8 mouse cellular contexts compared by ENCODE assay signal in genomic region chr7:29523700-29524099, GRCm38 (mm10). TPM values are rescaled to one million over a fixed set of nuclear protein-coding genes. Genes with fewer than 3 reads are reported as not detected.
DNase-seq lines count a peak whose midpoint lies in the region; ATAC-seq and TF ChIP-seq lines count a peak whose summit lies in the region.

No protein-coding gene starts in this region.

- no peaks in the 10 kb centered on the region for H3K9me3 ChIP-seq in hindbrain, embryonic 10.5 days
- no peaks in the 10 kb centered on the region for H3K9me3 ChIP-seq in hindbrain, embryonic 13.5 days

- no peak overlapping the region for H3K27ac ChIP-seq in hindbrain, embryonic 10.5 days
- H3K27ac ChIP-seq in hindbrain, embryonic 13.5 days = no peak overlapping the region
- no peak overlapping the region for H3K27ac ChIP-seq in bone marrow, adult 2 months (ENCODE audit: control insufficient read depth, insufficient read depth, low read depth, low read length, poor library complexity)
- H3K27ac ChIP-seq in embryonic fibroblast, embryonic 13.5 days (ENCODE audit: insufficient read depth, low read length) = no peak overlapping the region

- no peak overlapping the region for H3K9ac ChIP-seq in hindbrain, embryonic 13.5 days

- H3K4me3 ChIP-seq in hindbrain, embryonic 10.5 days = no peak overlapping the region
- H3K4me3 ChIP-seq in hindbrain, embryonic 13.5 days = no peak overlapping the region
- no peak overlapping the region for H3K4me3 ChIP-seq in bone marrow, adult 2 months (replicated peaks; ENCODE audit: control insufficient read depth, low read depth, low read length)
- H3K4me3 ChIP-seq in embryonic fibroblast, embryonic 13.5 days (ENCODE audit: insufficient read depth, low read length) = no peak overlapping the region

- intact Hi-C loops in heart, postnatal 25 days (cut with DNase I) = loop anchor here (5.0 kb wide), 2 partner anchors 206 to 221 kb away; partner anchors contain the start of gene Dpf1
- intact Hi-C loops in left cerebral cortex, postnatal 10 days (cut with DNase I) = loop anchor here (1.0 to 10.0 kb wide), 3 partner anchors 140 to 469 kb away; no protein-coding TSS in a partner anchor

- no peaks in the 10 kb centered on the region for H3K36me3 ChIP-seq in hindbrain, embryonic 10.5 days
- H3K36me3 ChIP-seq in hindbrain, embryonic 13.5 days = no peaks in the 10 kb centered on the region

- peak; percentile 83 for TF ChIP-seq CTCF in bone marrow, adult 2 months (IDR thresholded peaks at IDR 0.05; ENCODE audit: control insufficient read depth, insufficient read depth, low read length)
- peak; percentile 74; the same call in 1 of the 2 replicates for TF ChIP-seq CTCF in embryonic fibroblast, embryonic 13.5 days (IDR thresholded peaks at IDR 0.05; ENCODE audit: borderline replicate concordance, insufficient read depth, low read length)

- peaks cover 6% of the 10 kb centered on the region; the same call in 1 of the 2 replicates for H3K27me3 ChIP-seq in hindbrain, embryonic 10.5 days (ENCODE audit: insufficient read depth, poor library complexity, severe bottlenecking)
- H3K27me3 ChIP-seq in hindbrain, embryonic 13.5 days = no peaks in the 10 kb centered on the region

- no peak for ATAC-seq in hindbrain, embryonic 13.5 days (ENCODE audit: low FRiP score)

- TF ChIP-seq POLR2A in bone marrow, adult 2 months (IDR thresholded peaks at IDR 0.05; ENCODE audit: borderline replicate concordance, control insufficient read depth, low read depth, low read length) = no peak
- no peak for TF ChIP-seq POLR2A in embryonic fibroblast, embryonic 13.5 days (IDR thresholded peaks at IDR 0.05; ENCODE audit: low read depth, low read length)

- peaks cover 7% of the 10 kb centered on the region for H3K4me1 ChIP-seq in hindbrain, embryonic 10.5 days (replicated peaks)
- H3K4me1 ChIP-seq in hindbrain, embryonic 13.5 days (replicated peaks) = peaks cover 8% of the 10 kb centered on the region
- no peaks in the 10 kb centered on the region; the same call in 1 of the 2 replicates for H3K4me1 ChIP-seq in bone marrow, adult 2 months (ENCODE audit: control insufficient read depth, insufficient read depth, low read length)
- H3K4me1 ChIP-seq in embryonic fibroblast, embryonic 13.5 days (ENCODE audit: control insufficient read depth, insufficient read depth, low read length) = no peaks in the 10 kb centered on the region

- DNase-seq in hindbrain, embryonic 10.5 days (ENCODE audit: low spot score) = peak; percentile 74
- DNase-seq in heart, postnatal 25 days (ENCODE audit: low spot score) = peak; percentile 38
- peak; percentile 72 to 84 for DNase-seq in left cerebral cortex, postnatal 10 days (ENCODE audit: extremely low spot score in 1 of 2, low spot score in 2 of 2)
- peak; percentile 19 to 36 for DNase-seq in monocyte, adult 2 months (ENCODE audit: low read depth in 1 of 2, low spot score in 2 of 2)
- DNase-seq in telencephalon, adult 2 months (ENCODE audit: low read depth, low spot score) = peak; percentile 51

- WGBS in hindbrain, embryonic 10.5 days = 3% methylated on average over 5 of the region's 5 CpGs
- WGBS in hindbrain, embryonic 13.5 days = 2% methylated on average over 5 of the region's 5 CpGs
- WGBS in bone marrow, adult 2 months = 1% methylated on average over 5 of the region's 5 CpGs

- H3K4me2 ChIP-seq in hindbrain, embryonic 13.5 days = no peak overlapping the region

RNA-seq across cellular contexts. Expression of gene Sipa1l3, which starts 5.3 kb away (rescaled TPM):
- polyA plus RNA-seq in hindbrain, embryonic 10.5 days (2016; fragmentation: Nextera tagmentation; extraction: Ambion mirVana) = 8.1 and 9.7 TPM in 2 replicates
- 12.6 and 13.7 TPM in 2 replicates for polyA plus RNA-seq in hindbrain, embryonic 13.5 days (2015; fragmentation: Nextera tagmentation; extraction: Ambion mirVana)
- polyA plus RNA-seq in bone marrow, adult 2 months (2011; ENCODE audit: insufficient read depth, insufficient read length, low replicate concordance, missing spikeins) = 11.9 and 16.8 TPM in 2 replicates
- polyA plus RNA-seq in embryonic fibroblast, embryonic 13.5 days (2011; ENCODE audit: insufficient read length, low read depth, missing spikeins) = 22.0 and 36.9 TPM in 2 replicates
- total RNA-seq in heart, postnatal 25 days (2021) = 1 to 10 TPM; 8.8 to 9.4 TPM
- 10 to 100 TPM; 50.4 to 53.7 TPM for total RNA-seq in left cerebral cortex, postnatal 10 days (2021)

Comparison
In these comparisons a context has a peak if more than half of its experiments do, and no peak if none do; other contexts are left out.
1. DNase-seq: peak in every context shown above with its lines; median percentile 78 in left cerebral cortex, postnatal 10 days; 74 in hindbrain, embryonic 10.5 days; 51 in telencephalon, adult 2 months; 38 in heart, postnatal 25 days; 28 in monocyte, adult 2 months.